In the genomic region with DNA sequence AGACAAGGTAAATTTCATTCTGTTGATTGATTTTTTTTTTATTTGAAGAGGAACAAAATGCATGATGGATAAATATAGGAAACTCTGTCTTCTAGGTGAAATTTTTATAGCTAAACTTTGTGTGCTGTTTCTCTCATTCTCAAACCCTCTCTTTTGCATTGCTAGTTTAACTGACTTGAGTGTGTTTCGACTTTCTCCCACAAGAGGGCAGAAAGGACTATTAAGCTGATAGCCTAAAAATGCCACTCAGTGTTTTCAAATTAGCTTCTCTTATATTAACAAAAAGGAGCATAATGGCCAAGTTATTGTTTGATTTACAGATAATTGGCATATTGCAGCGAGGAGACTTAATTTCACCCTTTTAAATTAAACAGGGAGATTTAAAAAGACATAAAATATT, we compare ENCODE assay signal across 8 mouse cellular contexts.
A peak's percentile ranks its signal among the peaks of the same experiment; 100 is the strongest.
DNase-seq lines count a peak whose midpoint lies in the region; ATAC-seq and TF ChIP-seq lines count a peak whose summit lies in the region.

No protein-coding gene starts in this region.

- H3K4me1 ChIP-seq in lung, adult 2 months (ENCODE audit: control insufficient read depth, insufficient read depth, low read length) = no peaks in the 10 kb centered on the region

- peak; percentile 83 for ATAC-seq in common myeloid progenitor, adult 5-6 weeks (replicated peaks; ENCODE audit: low read depth, poor library complexity, severe bottlenecking)

- no peak overlapping the region for H3K4me3 ChIP-seq in lung, adult 2 months (replicated peaks; ENCODE audit: extremely low read depth, low read depth, low read length)

- TF ChIP-seq CTCF in lung, adult 2 months (IDR thresholded peaks at IDR 0.05; ENCODE audit: insufficient read depth, low read length) = peak; percentile 28; the same call in 1 of the 2 replicates

- WGBS in lung, adult 2 months = 31% methylated on average over 2 of the region's 2 CpGs

- TF ChIP-seq POLR2A in lung, adult 2 months (IDR thresholded peaks at IDR 0.05; ENCODE audit: borderline replicate concordance, extremely low read depth, low read depth, low read length) = no peak

- DNase-seq in adrenal gland, postnatal 14 days = peak; percentile 54
- DNase-seq in adrenal gland, adult 8-10 months = no peak
- DNase-seq in kidney, postnatal 10 days = peak; percentile 67
- DNase-seq in kidney, adult 18-20 months = no peak
- DNase-seq in CD4-positive helper T cell, adult 2 months (ENCODE audit: low read depth, low spot score) = peak; percentile 46
- DNase-seq in lung, adult 2 months = no peak
- no peak for DNase-seq in neural tube, embryonic 10.5 days (ENCODE audit: extremely low spot score, low spot score)

Comparison
In these comparisons a context has a peak if more than half of its experiments do, and no peak if none do; other contexts are left out.
1. DNase-seq: peak in adrenal gland, postnatal 14 days (single experiment), kidney, postnatal 10 days (single experiment) and CD4-positive helper T cell, adult 2 months (single experiment); none in adrenal gland, adult 8-10 months (single experiment), kidney, adult 18-20 months (single experiment), lung, adult 2 months (single experiment) and neural tube, embryonic 10.5 days (single experiment).